Comparison of ENCODE assay signal across 11 mouse cellular contexts in genomic region chr2:51945812-51946211, GRCm38 (mm10).
"Had no signal": no experiment of that assay in that cellular context is flagged by ENCODE, and none has a peak within 500 bp of the region (broad histone marks: within the 10 kb centered on the region; RNA-seq: fewer than 3 reads in every experiment).

No protein-coding gene starts in this region.

- DNase-seq: kidney, adult 18-20 months; kidney, postnatal 25 days; layer of hippocampus, postnatal 36 days; liver; liver, embryonic 13.5 days; liver, postnatal 0 days; retina, postnatal 1 day; right cerebral cortex, postnatal 4 days; spleen, adult 18-20 months; thymus, postnatal 36 days had no signal

- ATAC-seq: liver, postnatal 0 days; midbrain, embryonic 15.5 days had no signal
